Mouse (Mus musculus): Measurements from ENCODE around the gene Ep300. TPM values are rescaled to one million over a fixed set of nuclear protein-coding genes. Genes with fewer than 3 reads are reported as not detected.
"Not testable (repeated sequence)": the region's sequence is repeated elsewhere in the genome, so short reads cannot be mapped to it uniquely, and the experiment has no call there.

Gene Ep300
- polyA plus RNA-seq, 2 experiments = 7.5 to 13.4 TPM

DNA sequence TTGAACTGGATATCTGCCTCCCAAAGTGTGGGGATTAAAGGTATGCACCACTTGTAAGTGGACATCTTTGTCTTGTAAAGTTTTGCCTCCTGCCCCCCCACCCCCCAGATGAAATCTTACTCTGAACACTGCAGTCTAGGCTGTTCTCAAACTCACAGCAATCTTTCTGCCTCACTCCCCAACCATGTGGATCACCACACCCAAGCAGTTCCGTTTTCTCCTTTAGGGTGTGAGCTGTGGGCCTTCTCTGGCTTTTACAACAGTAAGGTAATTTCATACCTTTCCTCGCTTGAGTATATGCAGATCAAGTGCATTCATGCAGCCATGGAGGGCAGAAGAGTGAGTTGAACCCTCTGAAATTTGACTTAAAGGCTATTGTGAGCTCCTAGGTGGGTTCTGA is 115.0 kb downstream of the Ep300 start:
- Histone ChIP-seq H3K9ac (replicated peaks) (no peak overlapping the region), H3K27me3 (ENCODE audit: control insufficient read depth, insufficient read depth, low read length) (peaks cover 9% of the 10 kb centered on the region), H3K4me2 (ENCODE audit: low read depth) (no peak overlapping the region), H3K9me3 (ENCODE audit: control insufficient read depth, low read length) (no peaks in the 10 kb centered on the region), H3K4me3 (ENCODE audit: insufficient read depth in 1 of 2, low read depth in 2 of 2, low read length in 2 of 2) (no peak overlapping the region), H3K27ac (no peak overlapping the region), H3K36me3 (replicated peaks; ENCODE audit: control insufficient read depth, insufficient read depth, low read depth) (peaks cover 19% of the 10 kb centered on the region), H3K4me1 (replicated peaks; ENCODE audit: control insufficient read depth in 2 of 2, insufficient read depth in 2 of 2, low read length in 1 of 2) (no peaks in the 10 kb centered on the region; a peak in 1 of 4 replicates)
- no peak for TF ChIP-seq EP300 (IDR thresholded peaks at IDR 0.05; ENCODE audit: low read depth)
- no peak for TF ChIP-seq CTCF (IDR thresholded peaks at IDR 0.05; ENCODE audit: low read depth)
- 55% methylated on average over 2 of the region's 2 CpGs for WGBS (ENCODE audit: insufficient replicate concordance)
- ATAC-seq (ENCODE audit: insufficient read depth) = no peak
- no peak for DNase-seq (ENCODE audit: low read depth in 3 of 3, low spot score in 3 of 3)

DNA sequence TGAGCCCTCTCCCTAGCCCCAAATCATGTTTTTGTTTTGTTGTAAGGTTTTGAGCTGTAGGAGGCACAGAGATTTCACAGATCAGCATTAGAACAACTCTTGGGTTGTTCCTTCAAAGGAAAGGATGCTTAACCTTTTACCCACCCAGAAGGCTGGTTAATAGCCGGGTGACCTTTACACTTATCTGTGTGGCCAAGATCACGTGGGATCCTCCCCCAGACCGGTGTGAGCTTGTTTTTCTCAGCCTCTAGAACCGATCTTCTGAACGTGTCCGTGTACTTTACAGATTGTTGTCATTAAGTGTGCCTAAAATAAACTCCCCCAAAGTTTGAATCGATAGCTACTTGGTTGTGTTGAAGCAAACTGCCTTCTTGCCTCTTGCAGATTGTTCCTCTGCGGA is 115.5 kb downstream of the Ep300 start:
- H3K27me3 ChIP-seq (ENCODE audit: control insufficient read depth, insufficient read depth, low read length) = peaks cover 6% of the 10 kb centered on the region
- no peak overlapping the region for H3K4me2 ChIP-seq (ENCODE audit: low read depth)
- no peak overlapping the region for H3K27ac ChIP-seq
- WGBS (ENCODE audit: insufficient replicate concordance) = 55% methylated on average over 8 of the region's 8 CpGs
- H3K9me3 ChIP-seq (ENCODE audit: control insufficient read depth, low read length) = no peaks in the 10 kb centered on the region
- ATAC-seq (ENCODE audit: insufficient read depth) = no peak
- DNase-seq (ENCODE audit: low read depth in 3 of 3, low spot score in 3 of 3) = no peak
- no peaks in the 10 kb centered on the region; a peak in 1 of 4 replicates for H3K4me1 ChIP-seq (replicated peaks; ENCODE audit: control insufficient read depth in 2 of 2, insufficient read depth in 2 of 2, low read length in 1 of 2)
- no peak overlapping the region for H3K4me3 ChIP-seq (ENCODE audit: insufficient read depth in 1 of 2, low read depth in 2 of 2, low read length in 2 of 2)
- TF ChIP-seq EP300 (IDR thresholded peaks at IDR 0.05; ENCODE audit: low read depth) = no peak
- TF ChIP-seq CTCF (IDR thresholded peaks at IDR 0.05; ENCODE audit: low read depth) = no peak
- H3K36me3 ChIP-seq (replicated peaks; ENCODE audit: control insufficient read depth, insufficient read depth, low read depth) = peaks cover 23% of the 10 kb centered on the region
- H3K9ac ChIP-seq (replicated peaks) = no peak overlapping the region

DNA sequence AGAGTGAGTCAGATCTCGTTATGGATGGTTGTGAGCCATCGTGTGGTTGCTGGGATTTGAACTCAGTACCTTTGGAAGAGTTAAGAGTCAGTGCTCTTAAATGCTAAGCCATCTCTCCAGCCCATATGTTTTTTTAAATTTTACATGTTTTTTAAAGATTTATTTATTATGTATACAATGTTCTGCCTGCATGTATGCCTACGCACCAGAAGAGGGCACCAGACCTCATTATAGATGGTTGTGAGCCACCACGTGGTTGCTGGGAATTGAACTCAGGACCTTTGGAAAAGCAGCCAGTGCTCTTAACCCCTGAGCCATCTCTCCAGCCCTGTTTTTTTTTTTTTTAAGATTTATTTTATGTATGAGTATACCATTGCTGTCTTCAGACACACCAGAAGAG is 116.2 kb downstream of the Ep300 start:
- TF ChIP-seq CTCF (IDR thresholded peaks at IDR 0.05; ENCODE audit: low read depth) = peak; percentile 37
- peaks cover 30% of the 10 kb centered on the region for H3K36me3 ChIP-seq (replicated peaks; ENCODE audit: control insufficient read depth, insufficient read depth, low read depth)
- WGBS (ENCODE audit: insufficient replicate concordance) = 72% methylated on average over 4 of the region's 4 CpGs
- not testable (repeated sequence) for H3K27me3 ChIP-seq (ENCODE audit: control insufficient read depth, insufficient read depth, low read length); H3K4me3 ChIP-seq (ENCODE audit: insufficient read depth in 1 of 2, low read depth in 2 of 2, low read length in 2 of 2); H3K4me1 ChIP-seq (replicated peaks; ENCODE audit: control insufficient read depth in 2 of 2, insufficient read depth in 2 of 2, low read length in 1 of 2); H3K27ac ChIP-seq; H3K9me3 ChIP-seq (ENCODE audit: control insufficient read depth, low read length); DNase-seq (ENCODE audit: low read depth in 3 of 3, low spot score in 3 of 3); H3K9ac ChIP-seq (replicated peaks); ATAC-seq (ENCODE audit: insufficient read depth); H3K4me2 ChIP-seq (ENCODE audit: low read depth)

Small RNA genes lying within 50 kb of the gene (microRNA-seq; reads per million reads assigned to microRNA genes)
- gene Gm23880 = not detected

Other genes starting within 250 kb of the Ep300 start
- 23.7 and 25.1 TPM in 2 replicates for gene Slc25a17, start 224.5 kb upstream of the Ep300 start, polyA plus RNA-seq (2012; rRNA removed)
- 40.0 and 40.2 TPM in 2 replicates for gene Slc25a17, start 224.5 kb upstream of the Ep300 start, polyA plus RNA-seq (2014; fragmentation: Nextera tagmentation; extraction: Ambion mirVana)
- 10.6 and 36.2 TPM in 2 replicates for gene St13, start 185.3 kb upstream of the Ep300 start, polyA plus RNA-seq (2012; rRNA removed)
- gene St13, start 185.3 kb upstream of the Ep300 start, polyA plus RNA-seq (2014; fragmentation: Nextera tagmentation; extraction: Ambion mirVana) = 48.3 and 53.7 TPM in 2 replicates
- gene Xpnpep3, start 185.2 kb upstream of the Ep300 start, polyA plus RNA-seq (2012; rRNA removed) = 2.7 and 3.2 TPM in 2 replicates
- gene Xpnpep3, start 185.2 kb upstream of the Ep300 start, polyA plus RNA-seq (2014; fragmentation: Nextera tagmentation; extraction: Ambion mirVana) = 2.8 and 3.0 TPM in 2 replicates
- not detected in 2 replicates for gene Dnajb7, start 177.1 kb upstream of the Ep300 start, polyA plus RNA-seq (2012; rRNA removed)
- gene Dnajb7, start 177.1 kb upstream of the Ep300 start, polyA plus RNA-seq (2014; fragmentation: Nextera tagmentation; extraction: Ambion mirVana) = 0.18 and 0.27 TPM in 2 replicates
- gene Rbx1, start 119.1 kb upstream of the Ep300 start, polyA plus RNA-seq (2012; rRNA removed) = 44.1 and 81.7 TPM in 2 replicates
- 293 and 298 TPM in 2 replicates for gene Rbx1, start 119.1 kb upstream of the Ep300 start, polyA plus RNA-seq (2014; fragmentation: Nextera tagmentation; extraction: Ambion mirVana)
- 8.9 and 10.7 TPM in 2 replicates for gene L3mbtl2, start 78.5 kb downstream of the Ep300 start, polyA plus RNA-seq (2012; rRNA removed)
- gene L3mbtl2, start 78.5 kb downstream of the Ep300 start, polyA plus RNA-seq (2014; fragmentation: Nextera tagmentation; extraction: Ambion mirVana) = 10.4 and 12.0 TPM in 2 replicates
- gene Chadl, start 111.9 kb downstream of the Ep300 start, polyA plus RNA-seq (2012; rRNA removed) = 0.20 and 0.28 TPM in 2 replicates
- 0.25 and 0.33 TPM in 2 replicates for gene Chadl, start 111.9 kb downstream of the Ep300 start, polyA plus RNA-seq (2014; fragmentation: Nextera tagmentation; extraction: Ambion mirVana)
- gene Zc3h7b, start 159.7 kb downstream of the Ep300 start, polyA plus RNA-seq (2012; rRNA removed) = 5.2 and 5.7 TPM in 2 replicates
- 4.0 and 5.3 TPM in 2 replicates for gene Zc3h7b, start 159.7 kb downstream of the Ep300 start, polyA plus RNA-seq (2014; fragmentation: Nextera tagmentation; extraction: Ambion mirVana)
- gene Rangap1, start 160.2 kb downstream of the Ep300 start, polyA plus RNA-seq (2012; rRNA removed) = 41.5 and 50.6 TPM in 2 replicates
- gene Rangap1, start 160.2 kb downstream of the Ep300 start, polyA plus RNA-seq (2014; fragmentation: Nextera tagmentation; extraction: Ambion mirVana) = 57.1 and 61.0 TPM in 2 replicates
- 4.4 and 5.1 TPM in 2 replicates for gene Tef, start 217.1 kb downstream of the Ep300 start, polyA plus RNA-seq (2012; rRNA removed)
- gene Tef, start 217.1 kb downstream of the Ep300 start, polyA plus RNA-seq (2014; fragmentation: Nextera tagmentation; extraction: Ambion mirVana) = 2.7 and 5.0 TPM in 2 replicates

Data from liver, embryonic 14.5 days (tissue).